Mouse (Mus musculus): ENCODE data around the gene Sinhcaf.

The Sinhcaf gene

GRCm38 (mm10) chr6:148873911-148874310 lies 72.4 kb downstream of the Sinhcaf start:
- no peak for DNase-seq (ENCODE audit: low read depth, low spot score)

Measured in embryo, embryonic 11.5 days (tissue).